27 mouse cellular contexts compared by ENCODE assay signal in the genomic region with DNA sequence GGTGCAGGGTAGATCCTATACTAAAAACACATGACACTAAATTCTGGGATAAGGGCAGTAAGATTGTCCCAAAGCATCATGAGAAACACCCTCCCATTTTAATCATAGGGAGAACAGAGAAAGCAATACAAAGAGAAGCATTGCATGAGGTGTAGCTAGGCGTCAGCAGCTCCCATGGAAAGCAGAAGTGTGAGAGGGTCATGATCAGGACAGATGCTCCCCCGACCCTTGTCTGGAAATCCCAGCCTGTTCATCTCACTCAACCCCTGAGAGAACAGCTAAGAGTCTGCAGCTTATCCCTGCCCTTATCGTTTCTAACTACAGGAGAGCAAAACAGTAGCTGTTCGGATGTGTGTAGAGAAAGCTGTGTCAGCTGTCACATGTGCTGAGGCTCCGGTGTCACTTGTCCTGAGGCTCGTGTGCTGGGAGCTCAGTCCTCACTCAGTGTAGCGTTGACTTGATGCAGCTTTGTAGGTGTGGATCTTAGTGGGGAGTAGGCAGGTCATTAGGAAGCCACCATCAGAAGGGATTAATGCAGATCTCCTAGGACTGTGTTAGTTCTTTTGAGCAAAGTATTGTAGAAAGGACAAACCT. TPM values are rescaled to one million over a fixed set of nuclear protein-coding genes. Genes with fewer than 3 reads are reported as not detected.
DNase-seq lines count a peak whose midpoint lies in the region; ATAC-seq and TF ChIP-seq lines count a peak whose summit lies in the region.
"Had no signal": no experiment of that assay in that cellular context is flagged by ENCODE, and none has a peak within 500 bp of the region (broad histone marks: within the 10 kb centered on the region; RNA-seq: fewer than 3 reads in every experiment).

No protein-coding gene starts in this region.

- no peaks in the 10 kb centered on the region for H3K9me3 ChIP-seq in heart, embryonic 11.5 days (replicated peaks; ENCODE audit: control insufficient read depth, low read length)
- no peaks in the 10 kb centered on the region for H3K9me3 ChIP-seq in liver, embryonic 13.5 days (replicated peaks)
- no peaks in the 10 kb centered on the region for H3K9me3 ChIP-seq in liver, postnatal 0 days (ENCODE audit: low read length)
- H3K9me3 ChIP-seq: hindbrain, embryonic 15.5 days; lung, embryonic 15.5 days; midbrain, embryonic 10.5 days had no signal

- no peak for DNase-seq in heart, adult 9 months (ENCODE audit: low spot score in 2 of 2)
- DNase-seq in liver, embryonic 13.5 days: no peak
- DNase-seq in liver: no peak
- DNase-seq in A20 (ENCODE audit: low read depth, low spot score): peak; percentile 41
- DNase-seq in liver, postnatal 0 days: no peak
- no peak for DNase-seq in urinary bladder, postnatal 14 days (ENCODE audit: low spot score)
- DNase-seq: adrenal gland, postnatal 36 days; cerebellum, adult 11-12 months; cerebellum, postnatal 10 days; forebrain, postnatal 0 days; gastrocnemius, postnatal 14 days; kidney, adult 9 months; kidney, postnatal 25 days; layer of hippocampus, postnatal 36 days; lung, postnatal 36 days; right cerebral cortex, postnatal 14 days; spleen, adult 18-20 months; thymus, adult 18-20 months; thymus, postnatal 4 days had no signal

- peaks cover 27% of the 10 kb centered on the region for H3K4me1 ChIP-seq in heart, embryonic 11.5 days (ENCODE audit: control insufficient read depth, insufficient read depth, low read length)
- H3K4me1 ChIP-seq in liver, embryonic 13.5 days (replicated peaks): peaks cover 18% of the 10 kb centered on the region
- peaks cover 15% of the 10 kb centered on the region for H3K4me1 ChIP-seq in liver, postnatal 0 days (ENCODE audit: insufficient read depth)
- H3K4me1 ChIP-seq: hindbrain, embryonic 15.5 days had no signal

- no peaks in the 10 kb centered on the region for H3K36me3 ChIP-seq in heart, embryonic 11.5 days (ENCODE audit: control insufficient read depth, insufficient read depth, low read length)
- no peaks in the 10 kb centered on the region for H3K36me3 ChIP-seq in liver, embryonic 13.5 days
- no peaks in the 10 kb centered on the region for H3K36me3 ChIP-seq in liver, postnatal 0 days (replicated peaks; ENCODE audit: insufficient read depth, low read length)
- H3K36me3 ChIP-seq: G1E; hindbrain, embryonic 15.5 days; lung, embryonic 15.5 days; midbrain, embryonic 10.5 days had no signal

- 27% methylated on average over 7 of the region's 7 CpGs for WGBS in heart, embryonic 11.5 days (ENCODE audit: insufficient replicate concordance)
- WGBS in liver, embryonic 13.5 days (ENCODE audit: insufficient replicate concordance): 39% methylated on average over 7 of the region's 7 CpGs
- WGBS in liver, postnatal 0 days (ENCODE audit: insufficient replicate concordance): 49% methylated on average over 7 of the region's 7 CpGs

- TF ChIP-seq CTCF in liver, postnatal 0 days (IDR thresholded peaks at IDR 0.05; ENCODE audit: low read depth): no peak

- peak overlapping the region; percentile 18; the same call in 1 of the 2 replicates for H3K27ac ChIP-seq in heart, embryonic 11.5 days (ENCODE audit: low read depth, low read length)
- peak overlapping the region; percentile 4; the same call in 1 of the 2 replicates for H3K27ac ChIP-seq in liver, embryonic 13.5 days
- H3K27ac ChIP-seq in liver, postnatal 0 days (ENCODE audit: low read depth): peak overlapping the region; percentile 1; the same call in 1 of the 2 replicates
- H3K27ac ChIP-seq: hindbrain, embryonic 15.5 days; layer of hippocampus, adult 2 months; liver, embryonic 14.5 days; lung, embryonic 15.5 days; midbrain, embryonic 10.5 days had no signal

- no peak overlapping the region for H3K4me3 ChIP-seq in heart, embryonic 11.5 days (ENCODE audit: low read depth, low read length)
- no peak overlapping the region for H3K4me3 ChIP-seq in liver, embryonic 13.5 days (replicated peaks)
- no peak overlapping the region for H3K4me3 ChIP-seq in liver, postnatal 0 days (ENCODE audit: low read depth, low read length)
- H3K4me3 ChIP-seq: hindbrain, embryonic 15.5 days; layer of hippocampus, adult 2 months; lung, embryonic 15.5 days; midbrain, embryonic 10.5 days had no signal

- no peak overlapping the region for H3K9ac ChIP-seq in heart, embryonic 11.5 days (ENCODE audit: low read depth, low read length)
- no peak overlapping the region for H3K9ac ChIP-seq in liver, embryonic 13.5 days
- H3K9ac ChIP-seq in liver, postnatal 0 days (replicated peaks): no peak overlapping the region
- H3K9ac ChIP-seq: forebrain, postnatal 0 days; hindbrain, embryonic 15.5 days; liver, embryonic 14.5 days; lung, embryonic 15.5 days had no signal

- no peak overlapping the region for H3K4me2 ChIP-seq in heart, embryonic 11.5 days
- no peak overlapping the region for H3K4me2 ChIP-seq in liver, embryonic 13.5 days
- H3K4me2 ChIP-seq in liver, postnatal 0 days (ENCODE audit: low read depth, low read length): no peak overlapping the region
- H3K4me2 ChIP-seq: hindbrain, embryonic 15.5 days; lung, embryonic 15.5 days had no signal

- no peak for ATAC-seq in heart, embryonic 11.5 days (replicated peaks; ENCODE audit: insufficient number of reproducible peaks, low FRiP score, low TSS enrichment)
- no peak for ATAC-seq in liver, embryonic 13.5 days (ENCODE audit: low read depth)
- no peak for ATAC-seq in liver, postnatal 0 days
- ATAC-seq: forebrain, postnatal 0 days; Patski had no signal

- no peaks in the 10 kb centered on the region for H3K27me3 ChIP-seq in heart, embryonic 11.5 days (ENCODE audit: control insufficient read depth, insufficient read depth, low read length)
- no peaks in the 10 kb centered on the region for H3K27me3 ChIP-seq in liver, embryonic 13.5 days
- H3K27me3 ChIP-seq in liver, postnatal 0 days (ENCODE audit: insufficient read depth, low read length): no peaks in the 10 kb centered on the region
- H3K27me3 ChIP-seq: lung, embryonic 15.5 days had no signal

- TF ChIP-seq EP300 in liver, postnatal 0 days (IDR thresholded peaks at IDR 0.05; ENCODE audit: low read depth): no peak

RNA-seq across cellular contexts. Expression of gene Syk, which starts 6.9 kb away (rescaled TPM):
- 6.4 and 8.3 TPM in 2 replicates for polyA plus RNA-seq in heart, embryonic 11.5 days (2014; fragmentation: Nextera tagmentation; extraction: Ambion mirVana)
- polyA plus RNA-seq in liver, embryonic 13.5 days (2015; fragmentation: Nextera tagmentation; extraction: Ambion mirVana): 4.4 and 5.0 TPM in 2 replicates
- polyA plus RNA-seq in liver, postnatal 0 days (2015; fragmentation: Nextera tagmentation; extraction: Ambion mirVana): 6.0 and 6.8 TPM in 2 replicates
- polyA plus RNA-seq: G1E, Patski had no signal

RNA-seq across cellular contexts. Expression of gene Diras2, which starts 45.0 kb away (rescaled TPM):
- polyA plus RNA-seq in heart, embryonic 11.5 days (2014; fragmentation: Nextera tagmentation; extraction: Ambion mirVana): 0.77 and 0.99 TPM in 2 replicates
- polyA plus RNA-seq in liver, embryonic 13.5 days (2015; fragmentation: Nextera tagmentation; extraction: Ambion mirVana): 0.02 and 0.09 TPM in 2 replicates
- 0.12 and 0.19 TPM in 2 replicates for polyA plus RNA-seq in liver, postnatal 0 days (2015; fragmentation: Nextera tagmentation; extraction: Ambion mirVana)
- polyA plus RNA-seq: G1E, Patski had no signal
